Mouse (Mus musculus) MEL (cell line): ENCODE data around the gene Odf4. TPM values are rescaled to one million over a fixed set of nuclear protein-coding genes. Genes with fewer than 3 reads are reported as not detected.

Experiments used
- DNase-seq: peaks from one replicate; pipeline ENCODE4 v3.0.0; 2011; ENCODE audit warnings: low read depth, low spot score
- H3K27ac ChIP-seq: 2 replicates; pipeline ENCODE4 v1.5.1; 2012; ENCODE audit warnings: low read depth, mild to moderate bottlenecking, control low read depth, low read length, moderate library complexity; ENCODE audit not compliant: control insufficient read depth
- H3K27me3 ChIP-seq, 2 experiments: fragments of 150-350 bp in 1 of 2; sonication (generic) in 1 of 2; 2 replicates each; pipeline ENCODE4 v1.6.1; 2012; ENCODE audit warnings: low read length in 2 of 2, mild to moderate bottlenecking in 2 of 2, improper control_type of control experiment in 1 of 2, moderate library complexity in 1 of 2; ENCODE audit not compliant: insufficient read depth in 2 of 2, control insufficient read depth in 1 of 2
- H3K36me3 ChIP-seq, 2 experiments: 2 replicates each; pipeline ENCODE4 v1.6.1; 2012 to 2014; ENCODE audit warnings: low read length in 2 of 2, improper control_type of control experiment in 1 of 2, inconsistent platforms in 1 of 2, mild to moderate bottlenecking in 1 of 2; ENCODE audit not compliant: insufficient read depth in 2 of 2, control insufficient read depth in 1 of 2
- H3K4me1 ChIP-seq, 2 experiments: fragments of 150-350 bp in 1 of 2; sonication (generic) in 1 of 2; 2 replicates each; pipeline ENCODE4 v1.6.1; 2012; ENCODE audit warnings: low read length in 2 of 2, improper control_type of control experiment in 1 of 2, mild to moderate bottlenecking in 1 of 2; ENCODE audit not compliant: insufficient read depth in 2 of 2, control insufficient read depth in 1 of 2
- H3K4me3 ChIP-seq, 2 experiments: fragments of 150-350 bp in 1 of 2; sonication (generic) in 1 of 2; 2 replicates each; pipeline ENCODE4 v1.5.1; 2012; ENCODE audit warnings: low read depth in 2 of 2, low read length in 2 of 2, mild to moderate bottlenecking in 2 of 2, moderate library complexity in 2 of 2, control low read depth in 1 of 2, improper control_type of control experiment in 1 of 2; ENCODE audit not compliant: control insufficient read depth in 1 of 2, insufficient read depth in 1 of 2
- H3K79me2 ChIP-seq: 2 replicates; pipeline ENCODE4 v1.6.1; 2012; ENCODE audit warnings: mild to moderate bottlenecking, low read length, moderate library complexity; ENCODE audit not compliant: control insufficient read depth, poor library complexity, insufficient read depth
- H3K9ac ChIP-seq: 2 replicates; pipeline ENCODE4 v1.6.1; 2012; ENCODE audit warnings: low read depth, mild to moderate bottlenecking, control low read depth, low read length, moderate library complexity; ENCODE audit not compliant: control insufficient read depth, poor library complexity, severe bottlenecking
- H3K9me3 ChIP-seq: fragments of 150-350 bp; sonication (generic); replicated peaks from 2 replicates; pipeline ENCODE4 v1.6.1; 2012; ENCODE audit warnings: mild to moderate bottlenecking, low read length, improper control_type of control experiment, moderate library complexity; ENCODE audit not compliant: insufficient read depth
- CHD2 ChIP-seq: IDR thresholded peaks from 2 replicates; pipeline ENCODE4 v1.6.1; 2011; ENCODE audit warnings: low read length, improper control_type of control experiment
- EP300 ChIP-seq, 2 experiments: IDR thresholded peaks; 2 replicates each; pipeline ENCODE4 v1.6.1; 2011; ENCODE audit warnings: improper control_type of control experiment in 2 of 2, low read length in 2 of 2, low read depth in 1 of 2, mild to moderate bottlenecking in 1 of 2
- ETS1 ChIP-seq: IDR thresholded peaks from 2 replicates; pipeline ENCODE4 v1.6.1; 2012; ENCODE audit warnings: low read depth, mild to moderate bottlenecking, inconsistent platforms, low read length, improper control_type of control experiment, moderate library complexity
- GATA1 ChIP-seq: IDR thresholded peaks from 2 replicates; pipeline ENCODE4 v1.6.1; 2011; ENCODE audit warnings: low read depth, low read length, improper control_type of control experiment
- MAFK ChIP-seq: IDR thresholded peaks from 2 replicates; pipeline ENCODE4 v1.6.1; 2011; ENCODE audit warnings: low read depth, mild to moderate bottlenecking, low read length, improper control_type of control experiment, borderline replicate concordance
- MAX ChIP-seq: IDR thresholded peaks from 2 replicates; pipeline ENCODE4 v1.6.1; 2011; ENCODE audit warnings: low read length, improper control_type of control experiment
- MAZ ChIP-seq: IDR thresholded peaks from 2 replicates; pipeline ENCODE4 v1.6.1; 2012; ENCODE audit warnings: low read depth, mild to moderate bottlenecking, inconsistent platforms, low read length, improper control_type of control experiment
- MYB ChIP-seq: IDR thresholded peaks from 2 replicates; pipeline ENCODE4 v1.6.1; 2011; ENCODE audit warnings: mild to moderate bottlenecking, low read depth, low read length, improper control_type of control experiment
- NRF1 ChIP-seq: IDR thresholded peaks from 2 replicates; pipeline ENCODE4 v1.6.1; 2014; ENCODE audit warnings: low read depth, mild to moderate bottlenecking, inconsistent platforms, low read length, improper control_type of control experiment, moderate library complexity; ENCODE audit not compliant: poor library complexity, insufficient read depth, severe bottlenecking
- POLR2A ChIP-seq, 2 experiments: IDR thresholded peaks; 2 replicates each; pipeline ENCODE4 v1.6.1; 2011 to 2012; ENCODE audit warnings: low read length in 2 of 2, mild to moderate bottlenecking in 2 of 2, control low read depth in 1 of 2, improper control_type of control experiment in 1 of 2, low read depth in 1 of 2, moderate library complexity in 1 of 2; ENCODE audit not compliant: control insufficient read depth in 1 of 2, insufficient read depth in 1 of 2, poor library complexity in 1 of 2
- POLR2AphosphoS2 ChIP-seq: IDR thresholded peaks from 2 replicates; pipeline ENCODE4 v1.6.1; 2011; ENCODE audit warnings: low read length, improper control_type of control experiment
- RAD21 ChIP-seq: IDR thresholded peaks from 2 replicates; pipeline ENCODE4 v1.6.1; 2011; ENCODE audit warnings: mild to moderate bottlenecking, low read depth, low read length, improper control_type of control experiment
- TAL1 ChIP-seq: IDR thresholded peaks from 2 replicates; pipeline ENCODE4 v1.6.1; 2012; ENCODE audit warnings: mild to moderate bottlenecking, inconsistent platforms, low read length, moderate library complexity, mixed read lengths
- TBP ChIP-seq: IDR thresholded peaks from 2 replicates; pipeline ENCODE4 v1.8.0; 2011; ENCODE audit warnings: low read depth, low read length, improper control_type of control experiment
- TCF12 ChIP-seq: IDR thresholded peaks from 2 replicates; pipeline ENCODE4 v1.6.1; 2014; ENCODE audit warnings: low read depth, mild to moderate bottlenecking, inconsistent platforms, low read length, improper control_type of control experiment, moderate library complexity
- USF2 ChIP-seq, 2 experiments: IDR thresholded peaks; 2 replicates each; pipeline ENCODE4 v1.6.1; 2011 to 2012; ENCODE audit warnings: improper control_type of control experiment in 2 of 2, low read length in 2 of 2, borderline replicate concordance in 1 of 2, inconsistent platforms in 1 of 2, low read depth in 1 of 2, mild to moderate bottlenecking in 1 of 2; ENCODE audit not compliant: insufficient read depth in 1 of 2
- ZC3H11A ChIP-seq: IDR thresholded peaks from 2 replicates; pipeline ENCODE4 v1.6.1; 2012; ENCODE audit warnings: low read depth, mild to moderate bottlenecking, inconsistent platforms, low read length, improper control_type of control experiment
- ZKSCAN1 ChIP-seq: IDR thresholded peaks from 2 replicates; pipeline ENCODE4 v1.6.1; 2012; ENCODE audit warnings: low read depth, mild to moderate bottlenecking, inconsistent platforms, low read length, improper control_type of control experiment, moderate library complexity
- ZNF384 ChIP-seq: IDR thresholded peaks from 2 replicates; pipeline ENCODE4 v1.6.1; 2012; ENCODE audit warnings: low read depth, mild to moderate bottlenecking, inconsistent platforms, low read length, improper control_type of control experiment
- polyA plus RNA-seq, 2 experiments: library from polyadenylated mRNA; stranded (reverse) in 1 of 2; unstranded in 1 of 2; fragments of >175 nt in 1 of 2; fragments of >200 nt in 1 of 2; gene quantifications; 2 replicates each; pipeline versions ENCODE4 v1.2.1 to v1.2.4; 2012; ENCODE audit warnings: low replicate concordance in 2 of 2, low read depth in 1 of 2; ENCODE audit not compliant: insufficient read length in 2 of 2, insufficient read depth in 1 of 2, missing spikeins in 1 of 2
- total RNA-seq: library from RNA; depleted of rRNA; stranded (reverse); fragments of 300-350 nt; gene quantifications from 2 replicates; pipeline ENCODE4 v1.2.3, GENCODE M21; 2012

Odf4 gene
- total and polyA plus RNA-seq, 3 experiments = not detected

GRCm38 (mm10) chr11:68924749-68925148 is 2.1 kb downstream of the Odf4 start (continued):
- TF ChIP-seq MAZ (no peak), TAL1 (peak; percentile 18; the same call in 1 of the 2 replicates), TCF12 (peak; percentile 75)

GRCm38 (mm10) chr11:68923191-68923590 is 3.7 kb downstream of the Odf4 start:
- no peaks in the 10 kb centered on the region for H3K9me3 ChIP-seq
- TF ChIP-seq RAD21 (no peak), MAX (no peak), POLR2A (IDR thresholded peaks at IDR 0.05; ENCODE audit: control insufficient read depth in 1 of 2, insufficient read depth in 1 of 2, low read depth in 1 of 2, low read length in 2 of 2, poor library complexity in 1 of 2) (no peak), USF2 (IDR thresholded peaks at IDR 0.05; ENCODE audit: borderline replicate concordance in 1 of 2, insufficient read depth in 1 of 2, low read depth in 1 of 2, low read length in 2 of 2) (no peak), ZC3H11A (no peak), POLR2AphosphoS2 (no peak), NRF1 (no peak)
- 0 out of 4 replicates have a peak, but pooled peaks cover 0 to 3% of the 10 kb centered on the region in 2 experiments for H3K27me3 ChIP-seq
- no peaks in the 10 kb centered on the region for H3K79me2 ChIP-seq
- H3K27ac ChIP-seq = no peak overlapping the region
- peaks cover 0 to 8% of the 10 kb centered on the region in 2 experiments; a peak in 2 of 4 replicates for H3K36me3 ChIP-seq
- DNase-seq = no peak
- H3K4me1 ChIP-seq = peaks cover 9 to 12% of the 10 kb centered on the region in 2 experiments
- H3K4me3 ChIP-seq = no peak overlapping the region
- no peak overlapping the region for H3K9ac ChIP-seq

GRCm38 (mm10) chr11:68914566-68914965 is 12.3 kb downstream of the Odf4 start:
- Histone ChIP-seq H3K36me3 (no peaks in the 10 kb centered on the region; a peak in 1 of 4 replicates), H3K4me1 (no peaks in the 10 kb centered on the region), H3K4me3 (no peak overlapping the region), H3K9ac (no peak overlapping the region), H3K27ac (no peak overlapping the region), H3K27me3 (peaks cover 0 to 3% of the 10 kb centered on the region in 2 experiments; a peak in 1 of 4 replicates), H3K9me3 (no peaks in the 10 kb centered on the region), H3K79me2 (no peaks in the 10 kb centered on the region)
- no peak for DNase-seq
- no peak for TF ChIP-seq MYB
- TF ChIP-seq RAD21 = no peak
- no peak for TF ChIP-seq TCF12
- no peak for TF ChIP-seq ZNF384
- TF ChIP-seq EP300 (IDR thresholded peaks at IDR 0.05; ENCODE audit: low read depth in 1 of 2, low read length in 2 of 2) = no peak
- TF ChIP-seq NRF1 = no peak
- TF ChIP-seq ZKSCAN1 = no peak
- no peak for TF ChIP-seq CHD2
- TF ChIP-seq MAFK = no peak
- no peak for TF ChIP-seq ETS1
- no peak for TF ChIP-seq ZC3H11A
- TF ChIP-seq TBP = no peak
- TF ChIP-seq GATA1 = no peak
